Mouse (Mus musculus) embryo, embryonic 10.5 days (tissue): ENCODE data around the gene Jmjd6.

ENCODE experiments used
- DNase-seq: peaks from one replicate; pipeline ENCODE4 v3.0.0-alpha.2; 2015; ENCODE audit warnings: low spot score

The Jmjd6 gene

GRCm38 (mm10) chr11:116843261-116844233, at the start of gene Jmjd6, which contains the start of gene Mettl23:
Gene Jmjd6, minus strand, starts transcription at chr11:116843449.
Gene Mettl23, plus strand, starts transcription at chr11:116843278.
- DNase-seq, result peak; percentile 97

DNA sequence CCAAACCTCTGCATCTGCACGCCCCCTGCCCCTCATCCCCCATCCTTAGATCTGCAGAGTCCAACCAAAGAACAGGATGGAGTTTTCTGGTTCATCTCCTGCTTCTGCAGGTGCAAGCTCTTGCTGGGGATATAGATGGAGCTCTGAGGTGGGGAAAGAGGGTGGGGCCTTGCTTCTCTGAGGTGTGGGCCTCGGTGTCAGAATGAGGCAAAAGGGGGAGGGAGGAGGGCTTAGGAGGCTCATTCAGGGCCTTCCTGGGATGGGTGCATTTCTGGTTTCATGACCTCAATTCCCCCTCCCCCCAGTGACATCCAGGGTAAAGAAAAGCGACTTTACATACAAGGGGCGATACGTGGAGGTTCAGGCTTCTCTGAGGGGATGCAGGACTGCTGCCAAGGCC, 43.9 kb upstream of the Jmjd6 start:
- no peak for DNase-seq

DNA sequence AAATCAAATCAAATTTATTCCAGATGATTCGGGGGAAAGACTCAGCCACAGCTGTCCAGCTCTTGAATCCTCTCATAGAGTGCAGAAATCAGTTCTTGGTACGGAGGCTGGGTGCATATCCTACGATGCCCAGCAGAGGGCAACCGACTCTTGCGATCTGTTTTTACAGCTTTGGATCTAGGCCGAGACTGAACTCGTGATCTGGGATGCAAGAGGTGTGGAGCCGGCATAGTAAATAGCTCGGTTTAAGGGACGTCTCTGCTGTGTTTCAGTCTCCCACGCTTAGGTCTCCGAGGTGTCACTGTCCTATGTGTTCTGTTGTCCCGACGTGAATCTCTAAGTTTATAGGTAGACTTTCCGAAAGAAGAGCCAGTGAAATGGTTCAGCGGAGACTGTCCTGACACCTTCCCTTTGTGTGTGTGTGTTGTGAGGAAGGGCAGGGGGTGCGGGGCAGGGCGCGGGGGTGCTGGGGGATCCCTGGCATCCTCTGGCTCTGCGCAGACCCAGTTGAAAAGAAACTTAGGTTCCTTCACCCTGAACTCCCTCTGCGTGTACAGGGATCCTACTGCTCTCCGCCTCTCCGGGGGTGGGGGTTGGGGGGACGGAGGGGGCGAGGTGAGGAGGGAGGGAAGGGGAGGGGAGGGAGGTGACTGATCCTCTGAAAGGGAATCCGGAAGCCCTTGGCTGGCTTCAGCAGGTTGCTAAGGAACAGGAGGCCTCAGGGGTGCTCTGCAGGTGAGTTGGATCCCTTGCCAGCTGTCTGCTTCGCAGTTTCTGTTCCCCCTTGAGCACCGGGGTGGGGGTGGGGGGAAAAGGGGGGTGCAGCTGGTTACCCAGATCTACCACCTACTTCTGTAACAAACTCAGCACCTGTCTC, 42.3 kb upstream of the Jmjd6 start:
- DNase-seq, result peak; percentile 96

- no peak for DNase-seq
Observed at GRCm38 (mm10) chr11:116884061-116884460, 40.8 kb upstream of the Jmjd6 start.

GRCm38 (mm10) chr11:116882446-116882845, 39.2 kb upstream of the Jmjd6 start:
- no peak for DNase-seq

GRCm38 (mm10) chr11:116881440-116881839, 38.2 kb upstream of the Jmjd6 start:
- DNase-seq, result no peak

DNA sequence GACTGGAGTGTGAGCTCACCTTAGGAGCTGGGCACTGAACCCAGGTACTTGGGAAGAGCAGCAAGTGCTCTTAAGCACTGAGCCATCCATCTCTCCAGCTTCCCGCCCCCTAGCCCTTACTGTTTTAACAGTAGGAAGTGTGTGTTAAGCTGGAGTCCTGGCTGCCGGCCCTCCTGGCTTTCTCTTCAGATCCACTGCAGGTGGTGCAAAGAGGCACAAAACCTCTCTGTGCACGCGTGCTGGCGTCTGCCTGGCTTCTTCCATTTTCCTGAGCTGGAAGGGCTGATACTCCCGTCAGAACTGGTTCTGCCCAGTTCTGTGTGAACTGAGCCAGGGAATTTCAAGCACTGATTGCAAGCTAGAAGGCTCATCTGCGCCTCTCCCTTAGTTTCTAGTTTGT, 37.6 kb upstream of the Jmjd6 start:
- no peak for DNase-seq

DNA sequence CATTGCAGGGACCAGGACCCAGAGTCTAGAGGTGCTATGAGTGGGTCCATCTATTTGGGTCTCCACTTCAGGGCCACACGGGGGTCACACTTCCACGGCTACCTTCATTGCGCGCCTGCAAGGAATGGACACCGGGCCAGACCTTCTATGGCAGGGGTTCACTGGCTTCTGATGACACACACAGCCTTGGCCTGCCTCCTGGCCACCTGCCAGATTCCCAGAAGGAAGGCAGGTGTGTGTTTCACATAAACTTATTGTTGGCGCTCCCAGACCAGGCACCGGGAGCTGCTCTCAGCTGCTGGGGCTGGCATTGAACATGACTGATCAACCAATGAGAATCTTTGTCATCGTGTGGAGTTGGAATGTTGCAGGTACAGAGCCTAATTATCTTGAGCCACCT, 35.2 kb upstream of the Jmjd6 start:
- DNase-seq, result no peak

- no peak for DNase-seq
Observed at GRCm38 (mm10) chr11:116873987-116874386, 30.7 kb upstream of the Jmjd6 start.

DNA sequence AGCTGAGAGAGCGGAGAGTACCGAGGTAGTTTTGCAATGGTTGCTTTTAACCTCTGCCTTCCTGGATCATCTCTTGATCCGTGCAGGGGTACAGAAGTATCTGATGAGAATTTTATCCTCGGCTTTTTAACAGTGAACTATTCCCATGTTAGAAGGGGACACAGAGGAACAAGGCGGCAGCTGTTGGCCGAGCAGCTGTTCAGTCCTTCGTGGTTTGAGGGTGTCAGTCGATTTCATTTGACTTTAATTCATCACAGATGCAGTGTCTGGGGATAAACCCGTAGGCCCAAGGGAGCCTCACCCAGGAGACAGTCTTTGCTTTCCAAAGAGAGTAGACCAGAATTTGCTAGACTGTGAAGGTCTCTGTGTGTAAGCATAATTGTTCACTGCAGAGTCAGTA, 28.3 kb upstream of the Jmjd6 start:
- DNase-seq, result no peak

- DNase-seq, result no peak
Observed at GRCm38 (mm10) chr11:116869641-116870040, 26.4 kb upstream of the Jmjd6 start.

- no peak for DNase-seq
Observed at GRCm38 (mm10) chr11:116869223-116869622, 26.0 kb upstream of the Jmjd6 start.

GRCm38 (mm10) chr11:116868129-116868528, 24.9 kb upstream of the Jmjd6 start:
- DNase-seq, result no peak

- no peak for DNase-seq
Observed at GRCm38 (mm10) chr11:116865945-116866585, 22.8 kb upstream of the Jmjd6 start.

DNA sequence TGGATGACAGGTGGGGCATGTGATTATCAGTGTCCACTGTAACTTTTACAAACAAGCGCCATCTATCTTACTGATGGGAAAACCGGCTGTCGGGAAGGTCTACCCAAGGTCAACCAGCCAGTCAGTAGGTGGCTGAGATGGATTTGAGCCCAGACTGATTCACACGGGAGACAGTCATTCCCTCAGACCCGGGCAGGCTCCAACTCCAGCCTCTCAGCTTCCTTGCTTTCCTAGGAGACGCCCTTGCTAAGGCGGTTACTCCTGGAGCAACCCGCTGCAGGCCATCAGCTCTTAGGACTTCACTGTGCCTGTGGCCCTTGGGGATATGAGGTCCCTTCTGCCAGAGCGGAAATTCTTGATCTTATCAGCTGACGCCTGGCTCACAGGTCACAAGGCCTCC, 21.2 kb upstream of the Jmjd6 start:
- no peak for DNase-seq

- DNase-seq, result peak; percentile 48
Observed at GRCm38 (mm10) chr11:116857183-116857850, 14.1 kb upstream of the Jmjd6 start.

- DNase-seq, result no peak
Observed at GRCm38 (mm10) chr11:116854279-116854678, 11.0 kb upstream of the Jmjd6 start.

DNA sequence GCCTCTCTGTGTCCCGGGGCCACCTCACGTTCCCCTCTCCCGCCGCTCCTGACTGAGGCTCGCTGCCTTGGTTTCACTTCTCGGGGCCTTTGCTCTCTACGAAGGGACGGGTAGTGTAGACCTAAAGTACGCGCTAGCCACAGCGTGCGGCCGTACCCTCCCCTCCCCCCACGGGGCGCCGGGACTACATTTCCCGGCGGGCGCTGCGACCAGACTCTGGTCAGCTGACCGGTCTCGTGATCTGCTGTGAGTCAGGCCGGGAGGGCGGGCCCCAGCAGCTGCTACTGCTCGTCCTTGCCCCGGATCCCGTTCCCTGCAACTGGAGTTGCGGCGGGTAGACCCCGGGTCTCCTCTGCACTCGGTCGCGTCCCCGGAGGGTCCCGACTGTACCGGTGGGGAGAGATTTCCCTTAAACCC, 10.3 kb upstream of the Jmjd6 start:
- peak; percentile 97 for DNase-seq

- DNase-seq, result peak; percentile 97
Observed at GRCm38 (mm10) chr11:116852891-116853511, 9.8 kb upstream of the Jmjd6 start, which contains the start of gene Srsf2. Gene Srsf2, minus strand, starts transcription at chr11:116853094.

DNA sequence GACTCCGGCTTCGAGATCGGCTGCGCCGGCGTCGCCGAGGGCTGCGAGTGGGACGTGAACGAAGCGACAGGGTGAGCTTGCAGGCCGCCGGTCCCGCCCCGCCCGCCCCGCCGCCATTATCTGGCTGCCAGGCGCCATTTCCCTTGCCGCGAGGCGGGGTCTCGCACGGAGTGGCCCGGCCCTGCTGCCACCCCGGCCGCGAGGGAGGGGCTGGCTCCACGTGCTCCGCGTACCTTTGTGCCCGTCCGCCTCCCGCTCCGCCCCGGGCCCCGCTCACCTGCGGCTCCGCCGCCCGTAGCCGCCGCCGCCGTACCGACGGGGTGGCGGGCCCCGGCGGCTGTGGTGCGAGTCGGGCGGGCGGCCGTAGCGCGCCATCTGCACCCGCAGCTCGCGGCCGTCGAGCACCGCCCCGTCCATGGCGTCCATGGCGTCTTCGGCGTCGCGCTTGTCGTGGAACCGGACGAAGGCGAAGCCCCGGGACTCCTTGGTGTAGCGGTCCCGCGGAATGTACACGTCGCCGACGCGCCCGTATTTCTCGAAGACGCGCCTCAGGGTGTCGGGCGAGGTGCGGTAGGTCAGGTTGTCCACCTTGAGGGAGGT, 9.1 kb upstream of the Jmjd6 start, which contains the start of gene Mfsd11:
Gene Mfsd11, plus strand, starts transcription at position 150 of the 600 bp plus-strand sequence.
- DNase-seq, result peak; percentile 71
